Mouse (Mus musculus) frontal cortex, postnatal 10 days (tissue): ENCODE measurements around the gene Gm29776.

Source experiments
- DNase-seq, 2 experiments: peaks; one replicate each; pipeline ENCODE4 v3.0.0; 2022; ENCODE audit warnings: low spot score in 2 of 2, mixed read lengths in 1 of 2

The Gm29776 gene

GRCm38 (mm10) chr14:54650621-54651454 lies 47.8 kb downstream of the Gm29776 start:
- DNase-seq: peak in 1 of 2 experiments; percentile 79

- no peak for DNase-seq
These were observed 50.7 kb downstream of the Gm29776 start for GRCm38 (mm10) chr14:54647900-54648299.

GRCm38 (mm10) chr14:54646898-54647636 lies 51.6 kb downstream of the Gm29776 start:
- DNase-seq: no peak

GRCm38 (mm10) chr14:54646455-54646854 lies 52.2 kb downstream of the Gm29776 start:
- DNase-seq: no peak

GRCm38 (mm10) chr14:54644294-54644693 lies 54.3 kb downstream of the Gm29776 start:
- no peak for DNase-seq

GRCm38 (mm10) chr14:54643011-54643410 lies 55.6 kb downstream of the Gm29776 start:
- no peak for DNase-seq
